Mouse (Mus musculus) gastrocnemius, postnatal 36 days (tissue): Measurements from ENCODE around the gene Sgta. TPM values are rescaled to one million over a fixed set of nuclear protein-coding genes. Genes with fewer than 3 reads are reported as not detected.
A peak's percentile ranks its signal among the peaks of the same experiment; 100 is the strongest.

ENCODE experiments used
- DNase-seq, 2 experiments: peaks; one replicate each; pipeline ENCODE4 v3.0.0; 2022
- intact Hi-C: fragments of 180-260 bp; cut with DNase I; formaldehyde crosslinking; loops from one replicate; pipeline ENCODE4 v1.15.1; 2025
- total RNA-seq, 2 experiments: library from RNA; stranded (reverse); gene quantifications; 2 replicates each; pipeline ENCODE4 v1.2.3; 2021

Gene Sgta
- total RNA-seq, 2 experiments from 2014 or later, result 86.2 to 89.5 TPM

DNA sequence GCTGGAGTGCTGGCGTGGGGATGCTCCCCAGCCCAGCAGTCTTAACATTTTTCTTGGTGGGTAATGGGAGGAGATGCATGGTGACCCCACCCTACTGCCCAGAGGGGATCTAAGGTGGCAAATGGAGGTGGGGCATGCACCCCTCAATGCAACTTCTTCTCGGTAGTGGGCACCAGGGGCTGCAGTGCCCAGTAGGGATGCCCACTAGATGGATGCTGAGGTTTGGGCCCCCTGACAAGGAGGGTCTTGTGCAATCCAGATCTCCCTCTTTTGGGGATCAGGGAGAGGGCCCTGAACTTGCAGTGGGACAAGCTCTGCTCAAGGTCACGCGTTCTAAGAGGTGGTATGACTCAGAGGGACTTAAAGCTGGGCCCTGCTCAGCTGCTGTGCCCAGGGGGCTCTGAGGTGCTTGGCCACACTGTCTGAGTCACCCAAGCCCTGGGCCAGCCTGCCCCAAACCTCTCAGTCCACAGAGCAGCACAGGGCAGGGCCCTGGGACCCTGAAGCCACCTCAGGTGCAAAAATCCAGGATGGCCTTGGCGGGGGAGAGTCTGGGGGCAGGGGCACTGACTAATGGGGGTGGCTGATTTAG lies 35.5 kb downstream of the Sgta start:
- intact Hi-C loops, result no loop called here

DNA sequence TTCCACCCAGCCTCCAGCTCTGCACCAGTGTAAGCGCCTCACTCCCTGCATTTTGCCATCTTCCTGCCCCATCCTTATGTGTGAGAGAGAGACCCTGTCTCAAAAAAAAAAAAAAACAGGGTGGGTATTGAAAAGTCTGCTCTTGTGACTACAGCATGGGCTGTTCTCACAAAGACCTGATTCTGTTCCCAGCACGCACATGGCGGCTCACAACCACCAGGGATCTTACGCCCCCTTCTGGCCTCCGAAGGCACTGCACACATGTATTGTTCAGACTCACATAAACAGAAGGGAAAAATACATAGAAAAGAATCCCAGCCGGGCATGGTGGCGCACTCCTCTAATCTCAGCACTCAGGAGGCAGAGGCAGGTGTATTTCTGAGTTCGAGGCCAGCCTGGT lies 37.2 kb downstream of the Sgta start:
- intact Hi-C loops, result no loop called here
- no peak for DNase-seq

More for the DNA sequence above, 35.5 kb downstream of the Sgta start:
- no peak for DNase-seq

DNA sequence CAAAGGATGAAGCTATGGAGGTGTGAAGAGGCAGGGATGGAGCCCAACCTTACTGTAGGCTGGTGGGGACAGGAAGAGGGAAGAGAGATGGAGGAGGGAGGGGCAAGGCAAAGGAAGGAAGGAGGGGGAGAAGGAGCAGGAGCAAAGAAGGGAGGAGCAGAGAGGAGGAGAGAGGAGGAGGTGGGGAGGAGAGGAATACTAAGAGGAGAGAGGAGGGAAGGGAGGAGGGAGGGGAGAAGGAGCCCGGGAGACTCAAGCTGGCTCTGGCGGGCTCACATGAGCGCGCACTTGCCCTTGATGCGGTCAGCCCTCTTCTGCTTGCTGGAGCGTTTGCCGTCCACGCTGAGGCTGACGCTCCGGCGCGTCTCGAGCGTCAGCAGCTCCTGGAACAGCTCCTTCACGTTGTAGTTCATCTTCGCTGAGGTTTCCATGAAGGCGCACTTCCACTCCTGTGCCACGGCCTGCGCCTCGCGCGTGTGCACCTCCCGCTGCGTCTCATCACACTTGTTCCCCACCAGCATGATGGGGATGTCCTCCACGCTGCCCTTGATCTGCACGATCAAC lies 38.4 kb downstream of the Sgta start:
- no peak for DNase-seq
- intact Hi-C loops, result no loop called here

DNA sequence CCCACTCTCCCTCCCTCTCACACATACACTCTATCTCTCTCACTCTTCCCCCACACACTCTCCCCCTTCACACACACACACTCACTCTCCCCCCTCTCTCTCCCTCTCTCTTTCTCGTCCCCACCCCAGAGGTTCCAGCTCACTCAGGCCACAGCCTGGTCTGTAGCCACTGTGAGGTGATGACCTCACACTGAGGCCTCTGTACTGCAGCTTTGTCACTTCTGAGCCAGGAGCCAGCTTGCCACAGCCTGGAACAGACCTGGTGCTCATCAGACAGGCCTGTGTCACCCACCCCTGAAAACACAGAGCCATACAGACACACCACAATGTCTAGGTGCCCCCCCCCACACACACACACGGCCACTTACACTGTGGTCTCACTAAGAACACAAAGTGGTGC lies 39.8 kb downstream of the Sgta start:
- no peak for DNase-seq
- intact Hi-C loops, result no loop called here

DNA sequence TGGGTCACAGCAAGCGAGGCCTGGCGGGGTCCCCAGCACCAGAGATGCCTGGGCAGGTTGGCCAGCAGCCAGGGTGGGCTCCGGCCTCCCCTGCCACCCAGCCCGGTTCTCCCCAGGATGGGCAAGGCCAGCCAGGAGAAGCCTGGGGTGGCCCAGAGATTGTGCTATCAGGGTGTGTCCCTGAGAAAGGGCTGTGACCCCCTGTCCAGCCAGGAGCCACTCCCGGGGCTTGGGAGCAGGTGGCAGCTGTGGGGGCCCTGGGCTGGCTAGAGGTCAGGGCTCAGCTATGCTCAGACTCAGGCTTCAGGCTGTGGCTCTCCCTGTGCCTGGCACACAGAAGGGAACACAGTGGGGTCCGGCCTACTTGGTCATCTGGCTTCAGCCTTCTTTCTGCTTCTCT lies 40.3 kb downstream of the Sgta start:
- DNase-seq, result no peak
- intact Hi-C loops, result no loop called here

DNA sequence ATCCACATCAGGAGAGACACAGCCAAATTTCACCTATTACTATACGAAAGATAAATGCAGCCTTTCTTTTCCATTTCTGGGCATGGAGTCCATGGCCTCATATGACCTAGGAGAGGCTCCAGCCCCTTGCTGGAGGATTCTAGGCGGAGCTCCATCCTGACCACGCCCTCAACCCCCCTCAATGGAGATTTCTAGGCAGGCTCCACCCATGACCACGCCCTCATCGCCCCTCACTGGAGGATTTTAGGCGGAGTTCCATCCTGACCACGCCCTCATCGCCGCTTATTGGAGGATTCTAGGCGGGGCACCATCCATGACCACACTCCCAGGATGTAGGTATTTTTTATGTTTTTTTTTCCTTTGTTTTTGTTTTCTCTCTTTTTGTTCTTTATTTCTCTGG lies 41.7 kb downstream of the Sgta start:
- DNase-seq, result peak in 1 of 2 experiments; percentile 28
- intact Hi-C loops, result no loop called here

DNA sequence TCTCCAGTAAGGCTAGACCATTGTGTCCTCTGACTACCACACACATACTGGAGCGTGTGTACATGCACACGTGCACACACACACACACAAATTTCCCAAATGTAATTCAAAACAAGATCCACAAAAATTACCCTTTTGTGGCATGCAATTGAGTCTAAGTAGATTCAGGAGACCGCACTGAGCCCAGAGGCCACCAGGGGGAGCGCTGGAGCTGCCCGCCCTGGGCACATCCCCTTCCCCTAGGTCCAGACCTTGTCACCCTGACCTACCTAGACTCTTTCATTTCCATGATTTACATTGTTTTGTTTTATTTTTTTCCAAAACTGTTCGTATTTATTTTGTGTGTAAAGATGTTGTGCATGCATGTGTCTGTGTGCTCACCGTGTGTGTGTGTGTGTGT lies 43.3 kb downstream of the Sgta start:
- intact Hi-C loops, result loop anchor here (2.0 kb wide), 2 partner anchors 24 to 64 kb away; no protein-coding TSS in a partner anchor
- peak; percentile 45 to 54 for DNase-seq

DNA sequence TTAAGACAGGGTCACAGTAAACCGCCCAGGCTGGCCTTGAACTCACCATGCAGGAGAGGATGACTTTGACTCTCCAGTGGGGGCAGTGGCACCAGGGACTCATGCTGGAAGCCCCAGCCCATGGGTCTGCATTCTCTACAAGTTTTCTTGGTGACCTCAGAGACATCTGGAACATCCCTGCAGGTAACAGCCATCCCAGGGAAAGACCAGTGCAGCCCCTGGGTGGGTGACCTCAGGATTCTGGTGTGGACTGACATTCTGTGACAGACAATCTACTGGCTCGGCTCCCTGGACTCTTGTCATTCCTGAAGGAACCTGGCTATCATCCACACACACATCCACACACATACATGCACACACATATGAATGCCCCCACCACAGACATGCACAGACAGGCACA lies 44.3 kb downstream of the Sgta start:
- DNase-seq, result no peak
- intact Hi-C loops, result loop anchor here (2.0 kb wide), 2 partner anchors 25 to 65 kb away; no protein-coding TSS in a partner anchor

DNA sequence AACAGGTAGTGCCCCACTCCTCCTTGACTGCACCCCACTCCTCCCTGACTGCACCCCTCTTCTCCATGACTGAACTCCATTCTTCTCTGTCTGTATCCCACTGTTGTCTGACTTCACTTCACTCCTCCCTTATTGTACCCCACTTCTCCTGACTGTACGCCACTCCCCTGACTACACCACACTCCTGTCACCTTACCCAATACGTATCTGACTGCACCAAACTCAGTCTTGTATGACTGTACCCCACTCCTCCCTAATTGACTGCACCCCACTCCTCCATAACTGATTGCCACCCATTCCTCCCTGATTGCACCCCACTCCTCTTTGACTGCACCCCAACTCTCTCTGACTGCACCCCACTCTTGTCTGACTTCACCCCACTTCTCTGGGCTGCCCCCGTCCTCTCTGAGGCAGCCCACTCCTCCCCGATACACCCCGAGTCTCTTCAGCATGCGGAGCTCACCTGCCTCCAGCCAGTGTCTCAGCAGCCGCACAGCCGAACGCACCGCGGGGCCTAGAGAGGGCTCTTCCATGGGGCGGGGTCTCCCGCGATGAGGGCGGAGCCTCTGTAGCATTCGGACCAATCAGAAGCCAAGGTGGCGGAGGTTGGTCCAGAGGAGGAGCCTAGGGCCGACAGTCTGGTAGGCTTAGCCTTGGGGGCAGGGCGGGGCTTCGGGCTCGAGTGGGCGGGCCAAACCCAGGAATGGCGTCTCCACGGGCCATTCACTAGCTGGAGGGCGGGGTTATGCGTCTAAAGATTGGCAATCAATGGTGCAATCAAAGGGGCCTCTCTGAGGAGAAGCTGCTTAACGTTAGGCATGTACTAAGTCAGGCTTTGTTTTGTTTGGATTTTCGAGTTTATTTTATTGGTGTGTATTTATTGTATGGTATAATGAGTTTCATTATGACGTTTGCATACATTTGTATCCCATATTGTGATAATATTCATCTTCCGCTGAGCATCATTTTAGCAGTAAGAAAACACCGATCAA lies 45.3 kb downstream of the Sgta start, which contains the start of gene Gng7:
Gng7 (minus strand) TSS at position 553 of the 992 bp plus-strand sequence.
- intact Hi-C loops, result no loop called here
- peak; percentile 88 to 95 for DNase-seq

DNA sequence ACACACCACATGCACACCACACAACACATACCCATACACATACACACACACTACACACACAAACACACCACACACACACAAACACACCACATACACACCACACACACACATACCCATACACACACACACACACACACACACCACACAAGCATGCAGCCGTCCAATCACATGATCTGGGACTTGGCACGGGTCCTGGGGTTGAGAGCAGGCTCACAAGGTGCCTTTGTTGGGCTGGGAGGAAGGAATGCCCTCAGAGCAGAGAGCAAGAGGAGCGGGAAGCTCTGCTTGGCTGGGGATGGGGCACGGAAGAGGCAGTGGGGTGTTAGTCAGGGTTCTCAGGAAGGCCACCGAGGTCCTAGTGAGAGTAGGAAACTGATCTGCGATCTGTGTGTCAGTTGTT lies 49.1 kb downstream of the Sgta start:
- intact Hi-C loops, result no loop called here
- DNase-seq, result no peak

DNA sequence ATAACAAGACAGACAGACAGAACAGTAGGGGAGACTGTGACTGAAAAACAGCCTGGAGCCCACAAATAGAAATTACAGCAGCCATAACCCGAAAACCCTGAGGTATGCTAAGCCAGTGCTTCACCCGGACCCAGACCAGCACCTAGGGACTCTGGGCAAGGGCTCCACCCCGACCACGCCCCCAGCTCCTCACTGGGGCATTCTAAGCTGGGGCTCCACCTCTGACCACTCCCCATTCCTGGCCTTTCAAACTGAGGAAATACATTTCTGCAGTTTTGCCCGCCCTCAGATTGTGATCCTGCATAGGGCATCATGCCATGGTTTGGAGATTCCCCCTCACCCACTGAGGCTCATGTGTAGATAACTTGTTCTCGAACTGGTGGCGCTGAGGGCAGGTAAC lies 52.7 kb downstream of the Sgta start:
- intact Hi-C loops, result no loop called here
- DNase-seq, result no peak

DNA sequence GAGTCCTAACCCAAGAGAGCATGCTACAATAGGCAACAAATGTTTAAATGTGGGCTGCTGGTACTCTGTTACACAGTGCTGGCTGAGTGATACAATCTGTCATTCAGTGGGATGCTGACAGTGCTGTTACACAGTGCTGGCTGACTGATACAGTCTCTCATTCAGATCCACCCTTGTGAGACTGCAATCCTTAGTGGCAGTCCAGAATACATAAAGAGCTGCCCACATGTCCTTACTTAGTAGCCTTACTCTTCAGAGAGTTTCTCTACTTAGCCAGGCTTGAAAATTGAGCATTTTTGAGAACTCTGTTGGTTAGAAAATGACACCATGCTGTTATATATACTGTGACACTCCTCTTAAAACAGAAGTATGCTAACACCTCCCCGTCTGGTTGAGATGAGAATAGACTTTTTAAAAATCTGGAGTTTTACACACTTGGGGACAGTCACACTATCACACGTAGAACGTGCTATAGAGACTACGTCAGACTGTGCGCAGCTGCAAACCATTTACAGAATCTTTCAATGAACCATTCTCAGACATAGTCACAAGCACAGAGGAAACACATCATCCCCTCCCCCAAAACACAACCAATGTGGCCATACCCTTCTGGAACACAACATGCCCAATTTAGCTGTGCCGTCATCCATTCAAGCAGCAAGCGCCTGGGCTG lies 53.8 kb downstream of the Sgta start:
- DNase-seq, result no peak
- intact Hi-C loops, result no loop called here

DNA sequence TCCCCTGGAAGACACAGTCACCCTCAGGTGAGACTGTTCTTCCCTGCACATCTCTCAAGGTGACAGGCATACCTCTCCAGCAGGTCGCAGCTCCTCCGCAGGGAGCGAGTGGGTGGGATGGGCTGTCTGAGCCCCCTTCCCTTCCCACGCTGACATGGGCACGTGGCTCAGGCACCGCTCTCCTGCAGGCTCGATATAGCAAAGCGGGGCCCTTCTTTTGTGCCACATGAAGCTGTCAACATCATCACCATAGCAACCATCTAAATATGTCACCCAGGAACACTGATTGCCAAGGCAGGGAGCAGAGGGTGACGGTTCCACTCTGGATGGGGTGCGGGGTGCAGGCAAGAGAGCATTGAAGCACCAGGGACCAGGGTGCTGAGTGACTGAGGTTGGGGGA lies 58.8 kb downstream of the Sgta start:
- DNase-seq, result no peak
- intact Hi-C loops, result loop anchor here (2.0 kb wide), 1 partner anchor 40 kb away; no protein-coding TSS in a partner anchor

DNA sequence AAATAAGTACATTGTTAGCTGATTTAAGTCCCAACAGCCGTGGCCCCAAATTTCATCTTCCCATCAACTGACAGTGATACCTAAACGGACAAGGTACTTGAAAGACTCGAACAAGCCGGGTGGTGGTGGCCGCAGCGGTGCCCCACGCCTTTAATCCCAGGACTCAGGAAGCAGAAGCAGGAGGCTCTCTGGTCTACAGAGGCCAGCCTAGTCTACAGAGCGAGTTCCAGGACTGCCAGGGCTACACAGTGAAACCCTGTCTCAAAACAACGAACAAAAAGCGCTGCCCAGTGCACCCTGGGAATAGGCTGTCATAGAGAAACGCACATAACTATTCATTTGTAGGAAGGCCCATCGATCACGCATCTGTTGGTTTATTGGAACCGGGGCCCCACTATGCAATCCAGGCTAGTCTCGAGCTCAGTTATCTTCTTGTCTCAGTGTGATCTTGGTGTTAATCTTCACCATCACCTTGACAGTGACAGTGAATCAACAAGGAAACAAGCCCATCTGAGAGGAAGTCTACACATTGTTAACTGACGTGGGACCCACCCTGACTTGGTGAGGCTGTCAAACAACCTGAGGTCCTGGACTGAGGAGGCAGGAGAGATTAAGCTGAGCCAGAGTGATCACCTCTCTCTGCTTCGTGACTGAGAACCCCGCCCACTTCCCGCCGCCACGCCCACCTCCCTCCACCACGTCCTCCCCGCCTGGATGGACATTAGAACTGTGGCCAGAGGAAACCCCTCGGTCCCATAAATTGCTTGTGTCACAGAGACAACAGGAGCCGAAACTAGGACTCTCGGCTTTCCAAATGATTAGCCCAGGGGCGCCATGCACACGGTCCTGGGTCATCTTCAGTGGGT lies 59.6 kb downstream of the Sgta start:
- intact Hi-C loops, result loop anchor here (2.0 kb wide), 1 partner anchor 40 kb away; no protein-coding TSS in a partner anchor

DNA sequence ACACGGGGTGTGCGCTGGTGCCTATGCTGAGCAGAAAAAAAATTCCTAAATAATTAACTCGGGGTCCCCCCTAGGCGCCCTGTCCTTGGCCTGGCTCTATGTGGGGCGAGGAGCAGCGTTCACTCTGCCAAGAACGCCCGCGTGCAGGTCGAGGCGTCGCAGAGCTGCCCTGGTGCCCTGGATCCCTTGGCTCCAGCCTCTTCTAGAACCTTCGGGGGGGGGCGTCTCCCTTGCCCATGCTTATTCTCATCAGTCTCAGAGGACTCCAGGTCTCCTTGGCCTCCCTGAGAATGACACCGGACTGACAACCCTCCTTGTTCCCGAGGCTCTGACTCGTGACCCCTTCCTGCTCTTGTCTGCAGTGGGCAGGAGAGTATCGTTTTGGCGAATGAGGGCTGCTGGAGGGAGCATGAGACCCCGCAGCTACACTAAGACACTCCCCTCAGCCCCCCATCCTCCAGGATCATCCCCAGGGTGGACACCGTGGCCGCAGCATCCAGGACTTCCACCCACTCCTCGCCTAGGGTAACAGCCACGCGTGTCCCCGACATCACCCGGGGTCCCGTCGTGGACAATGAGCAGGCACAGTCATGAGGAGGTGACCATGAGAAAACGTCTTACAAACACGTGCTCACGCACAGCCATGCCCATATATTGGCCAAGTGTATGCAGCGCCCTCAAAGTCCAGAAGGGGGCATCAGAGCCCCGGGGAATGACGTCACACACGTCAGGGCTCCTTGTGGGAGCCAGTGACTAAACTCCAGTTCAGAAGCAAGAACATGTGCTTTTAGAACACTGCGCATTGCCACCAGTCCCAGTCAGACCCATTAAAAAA lies 60.4 kb downstream of the Sgta start:
- peak; percentile 72 to 82 for DNase-seq
- intact Hi-C loops, result loop anchor here (2.0 to 5.0 kb wide), 3 partner anchors 41 to 182 kb away; no protein-coding TSS in a partner anchor

More for the DNA sequence above, 59.6 kb downstream of the Sgta start:
- DNase-seq, result no peak

DNA sequence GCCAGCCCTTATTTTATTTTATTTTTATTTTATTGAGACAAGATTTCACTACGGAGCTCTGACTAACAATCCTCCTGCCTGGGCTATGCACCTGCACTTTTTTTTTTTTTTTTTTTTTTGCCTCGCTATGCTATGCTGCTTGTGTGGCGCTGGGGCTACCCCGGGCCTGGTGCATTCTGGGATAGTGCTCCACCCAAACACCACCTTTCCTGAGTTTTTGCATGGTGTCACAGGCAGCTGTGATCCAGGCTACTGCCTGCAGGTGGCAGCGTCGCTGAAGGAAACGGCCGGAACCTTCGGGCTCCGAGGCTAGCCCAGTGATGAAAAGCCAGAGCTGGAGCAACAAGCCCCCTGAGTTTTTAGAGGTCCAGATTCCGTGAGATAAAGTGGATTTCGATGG lies 61.2 kb downstream of the Sgta start:
- intact Hi-C loops, result loop anchor here (2.0 to 5.0 kb wide), 2 partner anchors 84 to 181 kb away; no protein-coding TSS in a partner anchor
- no peak for DNase-seq

DNA sequence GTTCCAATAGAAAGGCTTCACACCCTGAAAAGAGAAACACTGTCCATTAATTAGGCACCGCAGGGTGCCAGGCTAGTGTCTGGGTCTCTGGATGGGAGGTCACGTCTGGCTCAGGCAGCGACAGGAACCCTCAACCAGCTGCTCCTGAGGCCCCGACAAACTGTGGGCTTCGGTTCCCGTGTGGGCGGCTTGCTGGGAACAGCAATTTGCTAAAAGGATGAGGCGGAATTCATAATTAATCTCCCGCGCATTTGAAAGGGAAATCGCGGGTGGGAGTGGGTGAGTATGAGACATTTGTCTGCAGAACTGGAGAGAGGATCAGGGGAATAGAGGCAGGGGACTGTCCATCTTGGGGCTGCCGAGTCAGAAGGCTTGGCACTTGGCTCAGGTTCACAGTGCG lies 62.0 kb downstream of the Sgta start:
- no peak for DNase-seq
- intact Hi-C loops, result loop anchor here (2.0 to 5.0 kb wide), 2 partner anchors 85 to 181 kb away; no protein-coding TSS in a partner anchor

DNA sequence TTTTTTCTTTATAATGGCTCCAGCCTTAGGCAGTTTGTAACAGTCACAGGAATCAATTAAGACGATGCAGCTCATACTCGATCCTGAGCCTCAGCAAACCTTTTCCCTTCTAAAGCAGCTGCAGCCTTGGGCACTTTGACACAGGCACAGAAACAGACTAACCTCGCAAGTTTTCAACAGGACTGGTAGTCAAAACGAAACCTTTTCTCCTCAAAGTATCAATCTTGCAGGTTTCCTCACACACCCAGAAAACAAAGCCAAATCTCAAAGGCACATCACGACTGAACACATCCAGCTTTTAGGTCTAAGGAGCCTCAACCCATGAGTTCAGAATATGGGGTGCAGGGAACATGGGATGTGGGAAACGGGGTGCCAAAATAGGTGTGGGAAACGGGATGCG lies 62.6 kb downstream of the Sgta start:
- intact Hi-C loops, result loop anchor here (5.0 kb wide), 1 partner anchor 180 kb away; no protein-coding TSS in a partner anchor
- no peak for DNase-seq
